Mouse (Mus musculus) ES-E14 (cell line): ENCODE data around the gene Vars.

Experiments
- CHD2 ChIP-seq: IDR thresholded peaks from 2 replicates; pipeline ENCODE4 v1.6.1; 2014; ENCODE audit warnings: mild to moderate bottlenecking, low read depth, low read length, inconsistent platforms
- HCFC1 ChIP-seq: IDR thresholded peaks from 2 replicates; pipeline ENCODE4 v1.6.1; 2012; ENCODE audit warnings: low read length, inconsistent platforms, borderline replicate concordance; ENCODE audit not compliant: insufficient read depth
- MAFK ChIP-seq: IDR thresholded peaks from 2 replicates; pipeline ENCODE4 v1.6.1; 2014; ENCODE audit warnings: mild to moderate bottlenecking, low read depth, low read length, inconsistent platforms; ENCODE audit not compliant: insufficient read depth
- ZC3H11A ChIP-seq: IDR thresholded peaks from 2 replicates; pipeline ENCODE4 v1.6.1; 2012; ENCODE audit warnings: low read depth, mild to moderate bottlenecking, inconsistent platforms, low read length, borderline replicate concordance
- ZNF384 ChIP-seq: IDR thresholded peaks from 2 replicates; pipeline ENCODE4 v1.6.1; 2012; ENCODE audit warnings: low read depth, low read length, inconsistent platforms

GRCm38 (mm10) chr17:35012430-35012829 is 11.6 kb downstream of the Vars start:
- TF ChIP-seq MAFK (no peak), CHD2 (no peak), ZC3H11A (no peak), ZNF384 (no peak), HCFC1 (no peak)
